Comparison of ENCODE assay signal across 8 mouse cellular contexts in genomic region chr6:82939167-82939912, GRCm38 (mm10). TPM values are rescaled to one million over a fixed set of nuclear protein-coding genes. Genes with fewer than 3 reads are reported as not detected.
A peak's percentile ranks its signal among the peaks of the same experiment; 100 is the strongest.
DNase-seq lines count a peak whose midpoint lies in the region; ATAC-seq and TF ChIP-seq lines count a peak whose summit lies in the region.

TSS of gene Sema4f (minus strand) at chr6:82939769.

- no peak within 1 kb of the TSS for H3K27ac ChIP-seq in intestine, postnatal 0 days (ENCODE audit: low read depth, low read length)

- intact Hi-C loops in left cerebral cortex, postnatal 14 days (cut with DNase I): no loop called here

- 0 out of 2 replicates have a peak within 1 kb of the TSS, but pooled peaks have one; percentile 22 for H3K9ac ChIP-seq in intestine, postnatal 0 days (ENCODE audit: low read depth, low read length)

- no peaks in the 10 kb centered on the region for H3K4me1 ChIP-seq in intestine, postnatal 0 days (replicated peaks; ENCODE audit: control insufficient read depth, insufficient read depth, low read length)

- H3K4me3 ChIP-seq in intestine, postnatal 0 days (ENCODE audit: low read depth, low read length): peak within 1 kb of the TSS; percentile 40

- no peaks in the 10 kb centered on the region for H3K9me3 ChIP-seq in intestine, postnatal 0 days (ENCODE audit: control insufficient read depth)

- H3K4me2 ChIP-seq in intestine, postnatal 0 days (replicated peaks; ENCODE audit: low read depth): peak within 1 kb of the TSS; percentile 81

- ATAC-seq in intestine, postnatal 0 days: peak; percentile 87
- peak; percentile 81 for ATAC-seq in megakaryocyte progenitor cell, adult 5-6 weeks (replicated peaks; ENCODE audit: poor library complexity)

- WGBS in intestine, postnatal 0 days: 2% methylated on average over 44 of the region's 44 CpGs

- H3K36me3 ChIP-seq in intestine, postnatal 0 days (ENCODE audit: control insufficient read depth, insufficient read depth): no peaks in the 10 kb centered on the region

- H3K27me3 ChIP-seq in intestine, postnatal 0 days (replicated peaks; ENCODE audit: control insufficient read depth, insufficient read depth, low read length): peaks cover 13% of the 10 kb centered on the region; the same call in 1 of the 2 replicates

- peak; percentile 20; the same call in 1 of the 2 replicates for TF ChIP-seq CTCF in intestine, postnatal 0 days (IDR thresholded peaks at IDR 0.05; ENCODE audit: low read depth)

- peak; percentile 49 to 72 for DNase-seq in adrenal gland, adult (ENCODE audit: inconsistent age in 2 of 2, low spot score in 1 of 2)
- no peak for DNase-seq in adrenal gland, postnatal 4 days (ENCODE audit: low spot score in 2 of 2)
- DNase-seq in cerebellum, postnatal 10 days: peak; percentile 91 to 94
- DNase-seq in frontal cortex, adult 2 months (ENCODE audit: extremely low spot score in 1 of 2, low spot score in 1 of 2): peak; percentile 77 to 87
- peak; percentile 79 to 90 for DNase-seq in left cerebral cortex, postnatal 14 days (ENCODE audit: low spot score in 2 of 2)
- DNase-seq in right cerebral cortex, postnatal 4 days: peak; percentile 74

RNA-seq across cellular contexts. Expression of gene Sema4f, which starts in this region (rescaled TPM):
- 1 to 10 TPM; 2.0 to 3.5 TPM for total RNA-seq in adrenal gland, postnatal 4 days (2021)
- polyA plus RNA-seq in frontal cortex, adult 2 months (2012; rRNA removed): 24.6 and 27.5 TPM in 2 replicates
- polyA plus RNA-seq in intestine, postnatal 0 days (2015; fragmentation: Nextera tagmentation; extraction: Ambion mirVana): 0.56 and 0.64 TPM in 2 replicates
- total RNA-seq in left cerebral cortex, postnatal 14 days (2021): 10 to 100 TPM; 44.5 to 45.6 TPM
- total RNA-seq in megakaryocyte progenitor cell, adult 5-6 weeks (2015): 0.15 and 0.27 TPM in 2 replicates
- total RNA-seq in megakaryocyte progenitor cell, adult 5-6 weeks (2017): 0.04 and 0.17 TPM in 2 replicates

Comparison
In these comparisons a context has a peak if more than half of its experiments do, and no peak if none do; other contexts are left out.
1. RNA of gene Sema4f (total RNA-seq): 44.5 to 45.6 TPM in left cerebral cortex, postnatal 14 days; 2.0 to 3.5 TPM in adrenal gland, postnatal 4 days and 0.04 to 0.27 TPM in megakaryocyte progenitor cell, adult 5-6 weeks; every median in the first group is over 10 times any median in the second.
2. RNA of gene Sema4f (polyA plus RNA-seq): 24.6 to 27.5 TPM in frontal cortex, adult 2 months; 0.56 to 0.64 TPM in intestine, postnatal 0 days; every median in the first group is over 10 times any median in the second.
3. DNase-seq: peak in adrenal gland, adult (2 of 2), cerebellum, postnatal 10 days (2 of 2), frontal cortex, adult 2 months (2 of 2), left cerebral cortex, postnatal 14 days (2 of 2) and right cerebral cortex, postnatal 4 days (single experiment); none in adrenal gland, postnatal 4 days (0 of 2).
4. Peak in ATAC-seq, H3K4me3 ChIP-seq, H3K9ac ChIP-seq and H3K4me2 ChIP-seq in intestine, postnatal 0 days; RNA of the gene not detected or under 1 TPM.
5. Peak in ATAC-seq in megakaryocyte progenitor cell, adult 5-6 weeks; RNA of the gene not detected or under 1 TPM.